ENCODE assay signal across 25 mouse cellular contexts in the genomic region with DNA sequence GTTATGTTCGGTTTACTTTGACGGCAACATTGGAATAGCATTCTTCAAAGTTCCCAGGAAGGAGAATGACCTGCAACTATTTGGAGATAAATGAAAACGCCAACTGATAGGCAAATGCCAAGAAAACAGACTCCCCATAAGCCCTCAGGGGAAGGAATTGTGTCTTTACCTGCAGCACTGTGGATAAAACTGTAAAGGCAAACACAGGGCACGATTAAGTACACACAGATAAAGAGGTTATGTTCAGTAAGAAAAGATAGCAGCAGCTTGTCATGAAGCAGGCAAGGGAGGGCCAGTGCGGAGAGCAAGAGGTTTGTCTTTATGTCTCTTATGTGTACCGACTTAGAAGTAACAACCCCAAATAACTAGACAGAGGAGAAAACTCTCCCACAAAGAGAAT. TPM values are rescaled to one million over a fixed set of nuclear protein-coding genes. Genes with fewer than 3 reads are reported as not detected.
A peak's percentile ranks its signal among the peaks of the same experiment; 100 is the strongest.
DNase-seq lines count a peak whose midpoint lies in the region; ATAC-seq and TF ChIP-seq lines count a peak whose summit lies in the region.
"Had no signal": no experiment of that assay in that cellular context is flagged by ENCODE, and none has a peak within 500 bp of the region (broad histone marks: within the 10 kb centered on the region; RNA-seq: fewer than 3 reads in every experiment).

No protein-coding gene starts in this region.

- H3K9ac ChIP-seq in kidney, embryonic 16.5 days (replicated peaks; ENCODE audit: low read length): no peak overlapping the region
- H3K9ac ChIP-seq in MEL (ENCODE audit: control insufficient read depth, low read depth, low read length, poor library complexity, severe bottlenecking): peak overlapping the region; percentile 49
- no peak overlapping the region for H3K9ac ChIP-seq in liver, embryonic 15.5 days
- H3K9ac ChIP-seq: heart, embryonic 13.5 days; hindbrain, embryonic 12.5 days; lung, embryonic 14.5 days had no signal

- no peak for TF ChIP-seq CTCF in MEL (IDR thresholded peaks at IDR 0.05 in 2 of 3, conservative IDR thresholded peaks at IDR 0.05 in 1 of 3; ENCODE audit: control insufficient read depth in 1 of 3, insufficient read depth in 1 of 3, low read depth in 2 of 3, low read length in 3 of 3, poor library complexity in 1 of 3, severe bottlenecking in 1 of 3)

- DNase-seq in kidney, adult 8-10 months: no peak
- DNase-seq in MEL (ENCODE audit: low read depth, low spot score): no peak
- DNase-seq in adrenal gland, adult 2 months: no peak
- DNase-seq in adrenal gland, adult (ENCODE audit: inconsistent age in 2 of 2, low spot score in 1 of 2): no peak
- DNase-seq: adrenal gland, postnatal 10 days; cerebellum, adult 2 months; cerebellum, postnatal 36 days; gastrocnemius, postnatal 14 days; heart, postnatal 14 days; lung, embryonic 14.5 days; lung, postnatal 36 days; right cerebral cortex, postnatal 4 days; thymus, adult 2 months; thymus, postnatal 4 days had no signal

- no peak overlapping the region for H3K4me3 ChIP-seq in kidney, embryonic 16.5 days (ENCODE audit: low read length)
- H3K4me3 ChIP-seq in MEL (ENCODE audit: control insufficient read depth in 1 of 2, insufficient read depth in 1 of 2, low read depth in 2 of 2, low read length in 2 of 2): peak overlapping the region; percentile 36 to 42
- H3K4me3 ChIP-seq in liver, embryonic 15.5 days (replicated peaks): no peak overlapping the region
- H3K4me3 ChIP-seq: heart, embryonic 13.5 days; hindbrain, embryonic 12.5 days; midbrain, embryonic 10.5 days had no signal

- H3K4me2 ChIP-seq in kidney, embryonic 16.5 days (replicated peaks; ENCODE audit: low read depth, low read length): no peak overlapping the region
- H3K4me2 ChIP-seq in liver, embryonic 15.5 days: peak overlapping the region; percentile 19; the same call in 1 of the 2 replicates
- H3K4me2 ChIP-seq: heart, embryonic 13.5 days; hindbrain, embryonic 12.5 days; lung, embryonic 14.5 days had no signal

- no peak for TF ChIP-seq POLR2A in MEL (IDR thresholded peaks at IDR 0.05; ENCODE audit: control insufficient read depth in 1 of 2, insufficient read depth in 1 of 2, low read depth in 1 of 2, low read length in 2 of 2, poor library complexity in 1 of 2)

- TF ChIP-seq RAD21 in MEL (IDR thresholded peaks at IDR 0.05; ENCODE audit: low read depth, low read length): no peak

- ATAC-seq in kidney, embryonic 16.5 days (ENCODE audit: low FRiP score, low TSS enrichment): no peak
- peak; percentile 17 for ATAC-seq in common myeloid progenitor, adult 5-6 weeks (replicated peaks; ENCODE audit: low read depth, poor library complexity, severe bottlenecking)
- ATAC-seq in liver, embryonic 15.5 days (ENCODE audit: insufficient read depth): peak; percentile 48; the same call in 1 of the 2 replicates
- ATAC-seq: forebrain, embryonic 16.5 days; midbrain, embryonic 16.5 days had no signal

- WGBS in kidney, embryonic 16.5 days: 68% methylated on average over 6 of the region's 6 CpGs
- 27% methylated on average over 6 of the region's 6 CpGs for WGBS in liver, embryonic 15.5 days (ENCODE audit: insufficient replicate concordance)

- no peaks in the 10 kb centered on the region for H3K9me3 ChIP-seq in kidney, embryonic 16.5 days (ENCODE audit: low read length)
- no peaks in the 10 kb centered on the region for H3K9me3 ChIP-seq in MEL (replicated peaks; ENCODE audit: insufficient read depth, low read length)
- no peaks in the 10 kb centered on the region for H3K9me3 ChIP-seq in liver, embryonic 15.5 days (replicated peaks)
- H3K9me3 ChIP-seq: heart, embryonic 13.5 days; hindbrain, embryonic 12.5 days; midbrain, embryonic 10.5 days had no signal

- no peaks in the 10 kb centered on the region for H3K27me3 ChIP-seq in kidney, embryonic 16.5 days (ENCODE audit: insufficient read depth, low read length)
- no peaks in the 10 kb centered on the region for H3K27me3 ChIP-seq in MEL (ENCODE audit: control insufficient read depth in 1 of 2, insufficient read depth in 2 of 2, low read length in 2 of 2)
- no peaks in the 10 kb centered on the region for H3K27me3 ChIP-seq in liver, embryonic 15.5 days
- H3K27me3 ChIP-seq: CH12.LX; heart, embryonic 13.5 days; hindbrain, embryonic 12.5 days had no signal

- H3K27ac ChIP-seq in kidney, embryonic 16.5 days (ENCODE audit: low read length): peak overlapping the region; percentile 36; the same call in 1 of the 2 replicates
- H3K27ac ChIP-seq in MEL (ENCODE audit: control insufficient read depth, low read depth, low read length): peak overlapping the region; percentile 92
- H3K27ac ChIP-seq in liver, embryonic 15.5 days (replicated peaks): no peak overlapping the region
- H3K27ac ChIP-seq: heart, embryonic 13.5 days; hindbrain, embryonic 12.5 days; midbrain, embryonic 10.5 days had no signal

- TF ChIP-seq EP300 in MEL (IDR thresholded peaks at IDR 0.05; ENCODE audit: low read depth in 1 of 2, low read length in 2 of 2): peak; percentile 65 to 70; a peak in 3 of 4 replicates

- no peaks in the 10 kb centered on the region for H3K79me2 ChIP-seq in MEL (ENCODE audit: control insufficient read depth, insufficient read depth, low read length, poor library complexity)

- no peaks in the 10 kb centered on the region for H3K36me3 ChIP-seq in kidney, embryonic 16.5 days (ENCODE audit: insufficient read depth, low read length)
- H3K36me3 ChIP-seq in MEL (ENCODE audit: control insufficient read depth in 1 of 2, insufficient read depth in 2 of 2, low read length in 2 of 2): peaks cover 0 to 47% of the 10 kb centered on the region in 2 experiments; a peak in 2 of 4 replicates
- no peaks in the 10 kb centered on the region for H3K36me3 ChIP-seq in liver, embryonic 15.5 days (replicated peaks)
- H3K36me3 ChIP-seq: G1E; hindbrain, embryonic 12.5 days; midbrain, embryonic 10.5 days had no signal

- H3K4me1 ChIP-seq in kidney, embryonic 16.5 days (ENCODE audit: insufficient read depth, low read length): peaks cover 8% of the 10 kb centered on the region
- peaks cover 37 to 51% of the 10 kb centered on the region in 2 experiments for H3K4me1 ChIP-seq in MEL (ENCODE audit: control insufficient read depth in 1 of 2, insufficient read depth in 2 of 2, low read length in 2 of 2)
- H3K4me1 ChIP-seq in liver, embryonic 15.5 days (replicated peaks): peaks cover 19% of the 10 kb centered on the region
- H3K4me1 ChIP-seq: midbrain, embryonic 10.5 days had no signal

TF ChIP-seq in MEL, 35 proteins besides CTCF, POLR2A, EP300 and RAD21:
- TF ChIP-seq MXI1 (IDR thresholded peaks at IDR 0.05; ENCODE audit: low read depth, low read length) (no peak), JUND (IDR thresholded peaks at IDR 0.05; ENCODE audit: low read depth, low read length) (no peak), TAL1 (IDR thresholded peaks at IDR 0.05; ENCODE audit: low read length) (no peak), GATA1 (IDR thresholded peaks at IDR 0.05; ENCODE audit: low read depth, low read length) (peak; percentile 83), MAX (IDR thresholded peaks at IDR 0.05; ENCODE audit: low read length) (no peak), SMC3 (IDR thresholded peaks at IDR 0.05; ENCODE audit: low read depth, low read length) (no peak), MEF2A (IDR thresholded peaks at IDR 0.05; ENCODE audit: extremely low read depth, insufficient replicate concordance, low read depth, low read length, poor library complexity, severe bottlenecking) (no peak), KAT2A (conservative IDR thresholded peaks at IDR 0.05; ENCODE audit: low read depth, low read length) (no peak), MAZ (IDR thresholded peaks at IDR 0.05; ENCODE audit: low read depth, low read length) (no peak), USF1 (IDR thresholded peaks at IDR 0.05; ENCODE audit: low read depth, low read length) (no peak), BHLHE40 (IDR thresholded peaks at IDR 0.05; ENCODE audit: borderline replicate concordance, low read depth, low read length) (no peak), TBP (IDR thresholded peaks at IDR 0.05; ENCODE audit: low read depth, low read length) (no peak), ETS1 (IDR thresholded peaks at IDR 0.05; ENCODE audit: low read depth, low read length) (peak; percentile 55), E2F4 (IDR thresholded peaks at IDR 0.05; ENCODE audit: borderline replicate concordance, low read depth, low read length) (no peak), MYB (IDR thresholded peaks at IDR 0.05; ENCODE audit: low read depth, low read length) (no peak), NRF1 (IDR thresholded peaks at IDR 0.05; ENCODE audit: insufficient read depth, low read depth, low read length, poor library complexity, severe bottlenecking) (no peak), UBTF (IDR thresholded peaks at IDR 0.05; ENCODE audit: borderline replicate concordance, insufficient read depth, low read depth, low read length) (no peak), CHD1 (IDR thresholded peaks at IDR 0.05; ENCODE audit: low read depth, low read length) (no peak), HCFC1 (IDR thresholded peaks at IDR 0.05; ENCODE audit: low read depth, low read length) (no peak), MYC (IDR thresholded peaks at IDR 0.05; ENCODE audit: low read depth, low read length) (no peak), NELFE (IDR thresholded peaks at IDR 0.05; ENCODE audit: low read depth, low read length) (no peak), TCF12 (IDR thresholded peaks at IDR 0.05; ENCODE audit: low read depth, low read length) (peak; percentile 69)

RNA-seq across cellular contexts. Expression of a gene that starts 10.5 kb away (rescaled TPM):
- polyA plus RNA-seq in kidney, embryonic 16.5 days (2015; fragmentation: Nextera tagmentation; extraction: Ambion mirVana): 0.25 and 0.50 TPM in 2 replicates
- 0.10 TPM in 1 of 2 replicates, not detected in the other for total RNA-seq in MEL (2012; rRNA removed)
- polyA plus RNA-seq in MEL (2012; ENCODE audit: insufficient read depth in 1 of 2, insufficient read length in 2 of 2, low read depth in 1 of 2, low replicate concordance in 2 of 2, missing spikeins in 1 of 2): under 1 TPM in 1 of 2 experiments, not detected in 1; 0.06 TPM
- total RNA-seq in common myeloid progenitor, adult 5-6 weeks (2017): not detected in 2 replicates
- polyA plus RNA-seq in liver, embryonic 15.5 days (2015; fragmentation: Nextera tagmentation; extraction: Ambion mirVana): not detected in 2 replicates
- not detected for total RNA-seq in adrenal gland, adult 2 months (2021)
- polyA plus RNA-seq in adrenal gland, adult 2 months (2012; rRNA removed): 0.19 TPM in 1 of 2 replicates, not detected in the other
- total RNA-seq: gastrocnemius, postnatal 14 days; heart, postnatal 14 days; left cerebral cortex, adult 8-10 months had no signal
- polyA plus RNA-seq: cerebellum, adult 2 months; G1E; thymus, adult 2 months had no signal

Comparison
In these comparisons a context has a peak if more than half of its experiments do, and no peak if none do; other contexts are left out.
1. H3K4me3 ChIP-seq: peak in MEL (2 of 2); none in kidney, embryonic 16.5 days (single experiment) and liver, embryonic 15.5 days (single experiment).